ENCODE assay signal across 18 mouse cellular contexts in genomic region chr12:24932120-24932519, GRCm38 (mm10). TPM values are rescaled to one million over a fixed set of nuclear protein-coding genes. Genes with fewer than 3 reads are reported as not detected.
DNase-seq lines count a peak whose midpoint lies in the region; ATAC-seq and TF ChIP-seq lines count a peak whose summit lies in the region.
"Had no signal": no experiment of that assay in that cellular context is flagged by ENCODE, and none has a peak within 500 bp of the region (broad histone marks: within the 10 kb centered on the region; RNA-seq: fewer than 3 reads in every experiment).

No protein-coding gene starts in this region.

- H3K4me2 ChIP-seq in kidney, embryonic 16.5 days (replicated peaks; ENCODE audit: low read depth, low read length): no peak overlapping the region
- H3K4me2 ChIP-seq: forebrain, embryonic 12.5 days; heart, embryonic 12.5 days; limb, embryonic 15.5 days had no signal

- no peaks in the 10 kb centered on the region for H3K9me3 ChIP-seq in kidney, embryonic 16.5 days (ENCODE audit: low read length)
- H3K9me3 ChIP-seq: forebrain, embryonic 12.5 days; heart, embryonic 12.5 days; limb, embryonic 15.5 days had no signal

- peak; percentile 84 for ATAC-seq in kidney, embryonic 16.5 days (ENCODE audit: low FRiP score, low TSS enrichment)
- ATAC-seq: inflammation-experienced regulatory T-cells, adult 6 months; lung, postnatal 0 days had no signal

- no peak overlapping the region for H3K4me3 ChIP-seq in kidney, embryonic 16.5 days (ENCODE audit: low read length)
- no peak overlapping the region for H3K4me3 ChIP-seq in testis, adult 2 months (ENCODE audit: control insufficient read depth, low read depth, low read length)
- H3K4me3 ChIP-seq: forebrain, embryonic 12.5 days; heart, embryonic 12.5 days; layer of hippocampus, adult 2 months; limb, embryonic 15.5 days had no signal

- peak; percentile 21 for DNase-seq in gastrocnemius, postnatal 25 days
- DNase-seq in gastrocnemius, postnatal 10 days: no peak
- no peak for DNase-seq in kidney, postnatal 14 days
- DNase-seq in testis, postnatal 10 days (ENCODE audit: low spot score): no peak
- no peak for DNase-seq in lung, postnatal 36 days
- DNase-seq: cerebellum, adult 18-20 months; heart, postnatal 14 days; kidney, adult 8-10 months; layer of hippocampus, postnatal 36 days; spleen, adult 18-20 months had no signal

- no peak for TF ChIP-seq POLR2A in testis, adult 2 months (IDR thresholded peaks at IDR 0.05; ENCODE audit: control insufficient read depth, low read depth, low read length)

- H3K27ac ChIP-seq in kidney, embryonic 16.5 days (ENCODE audit: low read length): 0 out of 2 replicates have a peak overlapping the region, but pooled peaks have one; percentile 29
- H3K27ac ChIP-seq in testis, adult 2 months (ENCODE audit: control insufficient read depth, insufficient read depth, low read depth, low read length): peak overlapping the region; percentile 52
- H3K27ac ChIP-seq: layer of hippocampus, adult 2 months; limb, embryonic 15.5 days had no signal

- H3K27me3 ChIP-seq in kidney, embryonic 16.5 days (ENCODE audit: insufficient read depth, low read length): no peaks in the 10 kb centered on the region
- no peaks in the 10 kb centered on the region for H3K27me3 ChIP-seq in testis, adult 2 months (ENCODE audit: control insufficient read depth, insufficient read depth, low read length)
- H3K27me3 ChIP-seq: forebrain, embryonic 12.5 days; heart, embryonic 12.5 days; limb, embryonic 15.5 days had no signal

- H3K36me3 ChIP-seq in kidney, embryonic 16.5 days (ENCODE audit: insufficient read depth, low read length): no peaks in the 10 kb centered on the region
- H3K36me3 ChIP-seq in testis, adult 2 months (ENCODE audit: control insufficient read depth, insufficient read depth, low read length): no peaks in the 10 kb centered on the region

- peaks cover 18% of the 10 kb centered on the region for H3K4me1 ChIP-seq in kidney, embryonic 16.5 days (ENCODE audit: insufficient read depth, low read length)
- H3K4me1 ChIP-seq in testis, adult 2 months (ENCODE audit: control insufficient read depth, insufficient read depth, low read length): peaks cover 5% of the 10 kb centered on the region; the same call in 1 of the 2 replicates

- no peak overlapping the region for H3K9ac ChIP-seq in kidney, embryonic 16.5 days (replicated peaks; ENCODE audit: low read length)
- H3K9ac ChIP-seq: forebrain, embryonic 12.5 days; heart, embryonic 12.5 days; limb, embryonic 15.5 days had no signal

- WGBS in kidney, embryonic 16.5 days: 52% methylated on average over 6 of the region's 6 CpGs

- TF ChIP-seq CTCF in testis, adult 2 months (IDR thresholded peaks at IDR 0.05; ENCODE audit: control insufficient read depth, insufficient read depth, insufficient replicate concordance, low read depth, low read length): no peak

RNA-seq across cellular contexts. Expression of gene Kidins220, which starts 42.6 kb away (rescaled TPM):
- 10 to 100 TPM; 43.8 to 50.9 TPM for total RNA-seq in gastrocnemius, postnatal 25 days (2021)
- total RNA-seq in gastrocnemius, postnatal 10 days (2021): 10 to 100 TPM; 38.4 to 57.8 TPM
- 36.7 and 39.6 TPM in 2 replicates for polyA plus RNA-seq in kidney, embryonic 16.5 days (2015; fragmentation: Nextera tagmentation; extraction: Ambion mirVana)
- polyA plus RNA-seq in testis, adult 2 months (2012; rRNA removed): 12.0 and 14.2 TPM in 2 replicates
